Mouse (Mus musculus) cerebellum, adult 2 months (tissue): Measurements from ENCODE around the gene Rnf207.

Source experiments
- CTCF ChIP-seq: fragments of 200-500 bp; IDR thresholded peaks from 2 replicates; pipeline ENCODE4 v1.5.1; 2011; ENCODE audit warnings: low read depth, mild to moderate bottlenecking, control low read depth, low read length, moderate library complexity, borderline replicate concordance; ENCODE audit not compliant: insufficient read depth
- POLR2A ChIP-seq: fragments of 200-500 bp; IDR thresholded peaks from 2 replicates; pipeline ENCODE4 v1.6.1; 2011; ENCODE audit warnings: low read length, control low read depth, borderline replicate concordance; ENCODE audit not compliant: insufficient read depth

DNA sequence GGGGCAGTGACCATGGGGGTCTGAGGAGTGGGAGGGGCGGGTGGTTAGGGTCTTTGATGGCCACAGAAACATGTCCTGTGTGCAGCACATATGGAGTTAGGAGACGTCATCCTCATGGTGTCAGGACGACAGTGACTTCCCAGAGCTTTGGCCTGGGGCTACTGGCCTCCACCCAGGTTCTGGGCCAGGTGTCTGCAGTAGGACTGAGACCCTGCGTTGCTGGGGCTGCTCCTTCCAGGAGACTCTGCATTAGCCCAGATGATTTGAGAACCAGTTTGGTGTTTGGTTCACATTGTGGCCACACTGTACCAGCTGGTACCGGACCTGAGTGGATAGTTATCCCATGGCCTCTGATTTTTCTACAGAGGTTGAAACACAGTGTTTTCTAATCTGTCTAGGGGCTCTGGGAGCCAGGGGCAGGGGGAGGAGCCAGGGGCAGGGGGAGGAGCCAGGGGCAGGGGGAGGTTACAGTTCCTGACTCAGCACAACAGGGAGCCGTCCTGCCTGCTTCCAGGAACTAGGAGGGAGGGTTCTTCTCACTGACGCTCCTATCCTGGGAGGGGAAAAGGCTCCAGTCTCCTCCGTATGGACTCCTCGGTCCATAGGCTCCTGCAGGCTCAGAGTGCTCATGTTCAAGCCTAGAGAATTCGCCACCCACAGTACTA is 55.1 kb downstream of the Rnf207 start:
- TF ChIP-seq CTCF: no peak
- TF ChIP-seq POLR2A: no peak
